Mouse (Mus musculus) heart, embryonic 16.5 days (tissue): Measurements from ENCODE around the gene Rsph3b. TPM values are rescaled to one million over a fixed set of nuclear protein-coding genes. Genes with fewer than 3 reads are reported as not detected.
"Not testable (repeated sequence)": the region's sequence is repeated elsewhere in the genome, so short reads cannot be mapped to it uniquely, and the experiment has no call there.

ENCODE experiments used
- ATAC-seq: fragments of 200-750 bp; cut with Nextera tagmentation; replicated peaks from 2 replicates; pipeline ENCODE4 v1.8.0; 2017; ENCODE audit warnings: moderate number of reproducible peaks; ENCODE audit not compliant: insufficient read depth, low FRiP score; ENCODE audit errors: extremely low read depth
- H3K27ac ChIP-seq: fragments of 300-500 bp; sonication (generic); 2 replicates; pipeline ENCODE4 v1.5.1; 2014; ENCODE audit warnings: mild to moderate bottlenecking, low read length, control low read depth, moderate library complexity
- H3K27me3 ChIP-seq: fragments of 300-500 bp; sonication (generic); 2 replicates; pipeline ENCODE4 v1.6.1; 2014; ENCODE audit warnings: low read length, mixed read lengths; ENCODE audit not compliant: control insufficient read depth, insufficient read depth
- H3K36me3 ChIP-seq: fragments of 300-500 bp; sonication (generic); 2 replicates; pipeline ENCODE4 v1.6.1; 2014; ENCODE audit not compliant: control insufficient read depth, insufficient read depth
- H3K4me1 ChIP-seq: fragments of 300-500 bp; sonication (generic); 2 replicates; pipeline ENCODE4 v1.6.1; 2014; ENCODE audit warnings: low read length, mixed read lengths; ENCODE audit not compliant: control insufficient read depth, insufficient read depth
- H3K4me2 ChIP-seq: fragments of 300-500 bp; sonication (generic); 2 replicates; pipeline ENCODE4 v1.6.1; 2014; ENCODE audit warnings: low read depth, mild to moderate bottlenecking, control low read depth, low read length
- H3K4me3 ChIP-seq: fragments of 300-500 bp; sonication (generic); 2 replicates; pipeline ENCODE4 v1.5.1; 2014; ENCODE audit warnings: mild to moderate bottlenecking, control low read depth, low read length
- H3K9ac ChIP-seq: fragments of 300-500 bp; sonication (generic); 2 replicates; pipeline ENCODE4 v1.6.1; 2014; ENCODE audit warnings: low read length, control low read depth
- H3K9me3 ChIP-seq: fragments of 300-500 bp; sonication (generic); replicated peaks from 2 replicates; pipeline ENCODE4 v1.6.1; 2016; ENCODE audit warnings: low read length; ENCODE audit not compliant: control insufficient read depth
- WGBS: fragments of 180-500 bp; shearing (Covaris S2); extraction: QIAGEN DNeasy Blood & Tissue Kit; methylation state at CpG from one replicate; pipeline ENCODE4 v1.1.7; 2014; 5-methylcytosine and 5-hydroxymethylcytosine counted together
- polyA plus RNA-seq: library from polyadenylated mRNA; unstranded; fragments of >200 nt; fragmentation: Nextera tagmentation; extraction: Ambion mirVana; gene quantifications from 2 replicates; pipeline ENCODE4 v1.2.1, GENCODE M21; 2015

Rsph3b gene
- polyA plus RNA-seq, 1 experiment from 2014 or later: 96.3 TPM

DNA sequence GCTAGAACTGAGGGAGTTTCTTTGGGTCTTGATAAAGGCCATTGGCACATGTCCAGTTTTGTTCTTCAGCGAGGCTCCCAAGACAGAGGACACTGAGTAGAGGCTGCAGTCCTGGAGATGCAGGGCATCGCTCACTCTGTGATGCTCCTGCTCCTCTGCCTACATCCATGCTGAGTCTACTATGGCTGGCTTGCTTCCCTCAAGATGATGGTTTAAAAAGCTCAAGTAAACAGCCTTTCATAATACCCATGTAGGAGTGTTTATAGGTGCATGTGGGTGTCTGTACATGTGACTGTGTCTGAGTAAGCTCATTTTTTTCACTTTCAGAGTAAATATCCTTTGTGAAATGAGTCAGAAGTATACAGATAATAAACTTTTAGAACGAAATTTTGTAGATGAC, 26.5 kb upstream of the Rsph3b start:
- not testable (repeated sequence) for H3K9ac ChIP-seq, H3K27ac ChIP-seq, ATAC-seq, H3K27me3 ChIP-seq, H3K4me2 ChIP-seq, H3K4me3 ChIP-seq, H3K4me1 ChIP-seq, H3K36me3 ChIP-seq, H3K9me3 ChIP-seq
- WGBS: 57% methylated on average over 3 of the region's 3 CpGs

DNA sequence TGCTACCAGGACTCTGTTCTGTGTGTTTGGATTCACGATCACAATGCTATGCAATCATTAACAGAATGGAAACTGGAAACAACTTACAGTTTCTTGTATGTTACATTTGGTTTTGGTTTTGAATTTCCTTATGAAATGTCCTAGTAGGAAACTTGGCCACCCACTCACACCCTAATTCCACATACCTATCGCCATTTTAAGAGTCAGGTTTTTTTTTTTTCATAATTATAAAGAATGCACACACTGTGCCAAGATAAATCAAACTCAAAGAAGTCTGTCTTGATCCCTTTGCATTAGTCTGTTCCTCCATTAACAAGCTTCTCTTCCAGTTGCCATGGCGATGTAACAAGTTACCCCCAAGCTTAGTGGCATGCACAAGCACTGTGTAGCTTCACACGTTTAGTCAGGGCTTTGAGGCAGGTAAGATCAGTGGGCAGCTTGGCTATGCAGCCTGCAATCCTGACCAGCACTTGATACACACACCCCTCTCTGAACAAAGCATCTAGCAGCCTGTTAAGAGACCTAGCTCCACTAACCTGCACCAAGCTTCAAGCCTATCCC, 24.4 kb upstream of the Rsph3b start:
- H3K36me3 ChIP-seq, H3K4me3 ChIP-seq, H3K4me2 ChIP-seq, H3K27me3 ChIP-seq, H3K9me3 ChIP-seq, H3K9ac ChIP-seq, H3K4me1 ChIP-seq, ATAC-seq, H3K27ac ChIP-seq: not testable (repeated sequence)
- WGBS: 58% methylated on average over 4 of the region's 4 CpGs

- WGBS: 77% methylated on average over 8 of the region's 8 CpGs
Measured at GRCm38 (mm10) chr17:6971238-6971637, 22.8 kb upstream of the Rsph3b start.

GRCm38 (mm10) chr17:6970334-6970733, 21.9 kb upstream of the Rsph3b start, which contains the start of gene Rnaset2b:
Gene Rnaset2b (plus strand): TSS chr17:6970634.
- ATAC-seq, H3K27me3 ChIP-seq, H3K36me3 ChIP-seq, H3K4me2 ChIP-seq, H3K4me3 ChIP-seq, H3K27ac ChIP-seq, H3K9ac ChIP-seq, H3K4me1 ChIP-seq, H3K9me3 ChIP-seq: not testable (repeated sequence)
- no CpG with 5 or more reads among the region's 8 CpGs for WGBS

More at GRCm38 (mm10) chr17:6971238-6971637, 22.8 kb upstream of the Rsph3b start:
- not testable (repeated sequence) for H3K27ac ChIP-seq, H3K9me3 ChIP-seq, H3K4me3 ChIP-seq, H3K9ac ChIP-seq, H3K36me3 ChIP-seq, ATAC-seq, H3K27me3 ChIP-seq, H3K4me1 ChIP-seq, H3K4me2 ChIP-seq

DNA sequence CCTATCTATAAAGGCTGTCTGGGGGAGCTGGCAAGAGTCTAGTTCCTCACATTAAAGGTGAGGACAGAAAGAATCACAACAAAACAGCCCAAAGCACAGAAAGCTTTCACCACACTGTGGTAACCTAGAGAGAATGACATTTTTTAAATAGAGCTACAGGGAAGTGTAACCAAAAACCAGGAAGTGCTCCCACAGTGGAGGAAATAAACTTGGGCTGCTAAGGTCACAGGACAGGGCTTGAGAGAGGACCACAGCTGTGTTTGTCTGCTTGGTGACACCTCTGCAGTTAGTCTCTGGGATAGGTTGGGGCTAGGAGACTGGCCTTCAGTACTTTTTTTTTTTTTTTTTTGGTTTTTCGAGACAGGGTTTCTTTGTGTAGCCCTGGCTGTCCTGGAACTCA, 19.2 kb upstream of the Rsph3b start:
- H3K27ac ChIP-seq, H3K4me1 ChIP-seq, H3K9ac ChIP-seq, H3K4me2 ChIP-seq, H3K4me3 ChIP-seq, H3K9me3 ChIP-seq, H3K27me3 ChIP-seq, ATAC-seq, H3K36me3 ChIP-seq: not testable (repeated sequence)
- no CpG with 5 or more reads among the region's 1 CpGs for WGBS

- not testable (repeated sequence) for H3K4me2 ChIP-seq, ATAC-seq, H3K9ac ChIP-seq, H3K4me1 ChIP-seq, H3K36me3 ChIP-seq, H3K27ac ChIP-seq, H3K9me3 ChIP-seq, H3K27me3 ChIP-seq, H3K4me3 ChIP-seq
- WGBS: 9% methylated on average over 5 of the region's 6 CpGs
Measured at GRCm38 (mm10) chr17:6965364-6965763, 16.9 kb upstream of the Rsph3b start.

- H3K9ac ChIP-seq, H3K4me2 ChIP-seq, H3K27ac ChIP-seq, H3K36me3 ChIP-seq, H3K27me3 ChIP-seq, H3K4me3 ChIP-seq, H3K4me1 ChIP-seq, H3K9me3 ChIP-seq, ATAC-seq: not testable (repeated sequence)
- 33% methylated on average over 4 of the region's 4 CpGs for WGBS
Measured at GRCm38 (mm10) chr17:6962936-6963335, 14.5 kb upstream of the Rsph3b start.

DNA sequence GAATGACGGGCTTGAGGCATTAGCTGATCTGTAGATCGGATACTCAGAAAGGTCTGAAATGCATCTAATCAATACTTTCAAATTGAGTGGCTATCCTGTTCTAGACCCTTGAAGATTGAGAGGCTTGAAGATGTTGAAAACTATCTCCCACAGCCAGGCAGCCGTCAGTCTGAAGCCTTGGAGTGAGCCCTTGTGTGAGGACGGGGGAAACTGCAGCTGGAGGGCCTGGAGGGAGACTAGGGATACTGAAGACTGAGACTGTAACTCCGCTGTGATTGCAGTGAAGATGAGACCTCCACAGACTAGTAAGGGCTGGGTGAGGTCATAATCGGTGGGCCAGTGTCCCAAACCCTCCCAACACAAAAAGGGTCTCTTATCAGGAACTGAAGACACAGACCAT, 13.9 kb upstream of the Rsph3b start:
- not testable (repeated sequence) for ATAC-seq, H3K27ac ChIP-seq, H3K4me1 ChIP-seq, H3K4me3 ChIP-seq, H3K9me3 ChIP-seq, H3K4me2 ChIP-seq, H3K27me3 ChIP-seq, H3K36me3 ChIP-seq, H3K9ac ChIP-seq
- 78% methylated on average over 3 of the region's 6 CpGs for WGBS

DNA sequence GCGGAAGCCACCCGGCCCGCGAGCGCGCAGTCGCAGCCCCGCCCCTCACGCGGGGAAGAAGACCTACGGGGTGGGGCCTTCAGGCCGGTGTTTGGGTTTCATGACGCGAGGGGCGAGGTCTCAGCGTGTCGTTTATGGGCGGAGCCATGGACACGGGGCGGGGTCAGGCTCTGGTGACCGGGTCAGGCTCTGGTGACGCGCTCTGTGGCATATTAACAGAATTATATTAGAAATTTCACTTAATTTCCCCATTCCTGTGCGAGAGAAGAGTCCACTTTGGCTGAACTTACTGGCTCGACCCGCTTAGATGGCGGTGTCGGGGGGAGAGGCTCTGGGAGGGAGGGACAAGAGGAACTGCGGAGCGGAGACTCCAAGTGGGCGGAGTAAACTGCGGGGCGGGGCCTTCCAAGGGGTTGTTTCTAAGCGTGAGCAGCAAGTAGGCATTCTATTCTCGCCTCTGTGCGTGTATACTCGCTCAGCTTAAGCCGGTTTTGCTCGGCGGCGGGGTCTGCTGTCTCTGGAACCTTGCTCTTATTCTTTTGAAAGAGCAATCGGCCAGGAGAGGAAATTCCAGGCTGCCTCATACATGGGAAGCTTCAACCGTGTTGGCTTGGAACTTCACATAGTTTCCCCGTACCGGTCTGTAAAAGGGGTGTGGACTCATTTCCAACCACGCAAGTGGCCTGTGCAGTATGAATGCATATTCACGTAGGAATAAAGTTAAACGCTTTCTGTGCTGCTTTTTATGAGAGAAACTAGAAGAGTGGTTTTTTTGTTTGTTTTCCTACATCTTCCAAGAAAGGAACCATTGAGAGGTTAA, 12.9 kb upstream of the Rsph3b start:
- H3K9ac ChIP-seq, H3K9me3 ChIP-seq, H3K27me3 ChIP-seq, H3K4me1 ChIP-seq, H3K36me3 ChIP-seq: not testable (repeated sequence)
- H3K27ac ChIP-seq: peak overlapping the region; percentile 25; the same call in 1 of the 2 replicates
- WGBS: under 1% methylated on average over 16 of the region's 48 CpGs
- peak; percentile 97 for ATAC-seq
- H3K4me2 ChIP-seq: peak overlapping the region; percentile 56
- peak overlapping the region; percentile 38 for H3K4me3 ChIP-seq
